Mouse (Mus musculus): ENCODE data around the gene Adcy5. TPM values are rescaled to one million over a fixed set of nuclear protein-coding genes. Genes with fewer than 3 reads are reported as not detected.

Gene Adcy5
- polyA plus RNA-seq, 1 experiment from 2014 or later, result 9.2 TPM

DNA sequence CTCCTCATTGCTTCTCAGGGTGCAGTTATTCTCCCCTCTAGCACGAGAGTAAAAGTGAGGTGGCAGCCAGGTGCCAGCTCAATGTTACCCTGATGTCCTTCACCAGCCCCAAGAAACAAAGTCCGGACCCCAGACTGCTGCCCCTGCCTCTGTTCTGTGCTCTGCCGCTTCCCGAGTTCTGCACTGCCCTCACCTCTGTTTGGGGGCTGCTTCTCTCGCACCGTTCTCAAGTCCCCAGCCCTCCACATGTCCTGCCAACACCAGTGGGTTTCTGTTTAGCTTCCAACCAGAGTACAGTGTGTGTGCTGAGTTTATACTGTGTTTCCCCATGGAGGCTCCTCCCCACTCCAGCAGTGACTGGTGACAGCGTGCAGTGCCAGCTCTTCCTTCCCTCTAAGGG, 150.5 kb downstream of the Adcy5 start:
- H3K4me1 ChIP-seq (replicated peaks), result peaks cover 13% of the 10 kb centered on the region
- no peaks in the 10 kb centered on the region for H3K9me3 ChIP-seq (replicated peaks)
- ATAC-seq (replicated peaks; ENCODE audit: insufficient number of reproducible peaks, insufficient read depth, low FRiP score, low read depth), result no peak
- no peak overlapping the region for H3K4me3 ChIP-seq
- H3K36me3 ChIP-seq, result peaks cover 30% of the 10 kb centered on the region
- no peak overlapping the region for H3K4me2 ChIP-seq
- no peak overlapping the region for H3K27ac ChIP-seq
- 80% methylated on average over 7 of the region's 7 CpGs for WGBS
- no peak overlapping the region for H3K9ac ChIP-seq
- no peaks in the 10 kb centered on the region for H3K27me3 ChIP-seq

DNA sequence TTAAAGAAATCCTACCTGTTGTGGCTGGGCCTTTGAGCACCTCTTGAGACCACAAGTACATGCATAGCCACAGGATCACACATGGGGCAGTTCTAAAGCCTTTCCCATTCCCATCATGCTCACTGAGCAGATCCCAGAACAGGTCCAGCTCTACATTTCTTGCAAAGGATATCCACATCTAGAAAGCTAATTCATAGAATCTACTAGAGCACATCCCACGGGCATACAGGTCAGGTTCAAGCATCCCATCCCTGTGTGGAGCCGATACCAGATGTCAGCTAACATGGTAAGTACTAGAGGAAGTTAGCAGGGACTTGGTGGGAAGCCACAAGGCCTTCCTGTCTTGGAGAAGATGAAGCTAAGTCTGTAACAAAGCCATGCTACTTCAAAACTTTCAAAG, 152.0 kb downstream of the Adcy5 start:
- Histone ChIP-seq H3K27ac (no peak overlapping the region), H3K4me1 (replicated peaks) (peaks cover 20% of the 10 kb centered on the region), H3K9me3 (replicated peaks) (no peaks in the 10 kb centered on the region), H3K4me3 (no peak overlapping the region), H3K27me3 (no peaks in the 10 kb centered on the region), H3K4me2 (no peak overlapping the region), H3K36me3 (peaks cover 27% of the 10 kb centered on the region), H3K9ac (no peak overlapping the region)
- ATAC-seq (replicated peaks; ENCODE audit: insufficient number of reproducible peaks, insufficient read depth, low FRiP score, low read depth), result no peak
- WGBS, result 88% methylated on average over 2 of the region's 2 CpGs

DNA sequence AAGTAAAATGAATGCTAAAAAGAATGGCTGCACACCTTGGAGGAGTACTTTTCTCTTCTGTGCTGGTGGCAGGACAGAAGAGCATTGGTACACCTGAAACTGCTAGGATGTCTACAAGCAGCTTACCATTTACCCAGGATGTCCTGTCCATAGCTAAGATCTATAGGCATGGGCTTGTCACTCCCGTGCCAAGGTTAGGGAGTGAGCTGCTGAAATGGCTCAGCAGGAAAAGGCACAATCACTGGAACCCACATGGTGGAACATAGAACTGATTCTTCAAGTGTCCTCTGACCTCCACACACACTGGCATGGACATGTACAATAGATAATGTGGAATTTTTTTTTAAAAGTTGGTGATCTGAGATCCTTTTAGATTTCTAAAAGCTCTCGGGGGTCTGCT, 152.7 kb downstream of the Adcy5 start:
- WGBS, result 71% methylated on average over 2 of the region's 2 CpGs
- Histone ChIP-seq H3K4me3 (no peak overlapping the region), H3K9ac (no peak overlapping the region), H3K9me3 (replicated peaks) (no peaks in the 10 kb centered on the region), H3K4me2 (no peak overlapping the region), H3K4me1 (replicated peaks) (peaks cover 23% of the 10 kb centered on the region), H3K27ac (no peak overlapping the region), H3K36me3 (peaks cover 25% of the 10 kb centered on the region), H3K27me3 (no peaks in the 10 kb centered on the region)
- no peak for ATAC-seq (replicated peaks; ENCODE audit: insufficient number of reproducible peaks, insufficient read depth, low FRiP score, low read depth)

DNA sequence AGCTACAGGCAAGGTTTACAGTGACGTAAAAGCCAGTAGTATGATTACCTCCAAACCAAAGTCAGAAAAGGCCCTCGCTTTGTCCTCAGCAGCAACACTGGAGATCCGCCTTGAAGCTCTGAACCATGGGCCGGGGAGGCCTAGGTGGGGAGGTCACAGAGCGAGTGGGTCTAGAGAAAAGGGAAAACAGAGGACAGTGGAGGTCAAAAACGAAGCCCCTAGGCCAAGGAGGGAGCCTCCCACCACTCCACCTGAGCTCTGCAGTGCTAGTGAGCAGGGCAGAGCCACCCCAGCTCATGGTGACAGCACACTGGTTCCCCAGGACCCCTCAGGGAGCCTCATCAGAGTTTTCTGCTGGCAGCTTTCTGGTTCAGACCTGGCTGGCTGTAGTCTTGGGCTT, 153.3 kb downstream of the Adcy5 start:
- Histone ChIP-seq H3K4me1 (replicated peaks) (peaks cover 23% of the 10 kb centered on the region), H3K9ac (no peak overlapping the region), H3K9me3 (replicated peaks) (no peaks in the 10 kb centered on the region), H3K4me2 (no peak overlapping the region), H3K27me3 (no peaks in the 10 kb centered on the region), H3K36me3 (peaks cover 21% of the 10 kb centered on the region), H3K27ac (peak overlapping the region; percentile 68), H3K4me3 (no peak overlapping the region)
- 79% methylated on average over 6 of the region's 6 CpGs for WGBS
- ATAC-seq (replicated peaks; ENCODE audit: insufficient number of reproducible peaks, insufficient read depth, low FRiP score, low read depth), result no peak

DNA sequence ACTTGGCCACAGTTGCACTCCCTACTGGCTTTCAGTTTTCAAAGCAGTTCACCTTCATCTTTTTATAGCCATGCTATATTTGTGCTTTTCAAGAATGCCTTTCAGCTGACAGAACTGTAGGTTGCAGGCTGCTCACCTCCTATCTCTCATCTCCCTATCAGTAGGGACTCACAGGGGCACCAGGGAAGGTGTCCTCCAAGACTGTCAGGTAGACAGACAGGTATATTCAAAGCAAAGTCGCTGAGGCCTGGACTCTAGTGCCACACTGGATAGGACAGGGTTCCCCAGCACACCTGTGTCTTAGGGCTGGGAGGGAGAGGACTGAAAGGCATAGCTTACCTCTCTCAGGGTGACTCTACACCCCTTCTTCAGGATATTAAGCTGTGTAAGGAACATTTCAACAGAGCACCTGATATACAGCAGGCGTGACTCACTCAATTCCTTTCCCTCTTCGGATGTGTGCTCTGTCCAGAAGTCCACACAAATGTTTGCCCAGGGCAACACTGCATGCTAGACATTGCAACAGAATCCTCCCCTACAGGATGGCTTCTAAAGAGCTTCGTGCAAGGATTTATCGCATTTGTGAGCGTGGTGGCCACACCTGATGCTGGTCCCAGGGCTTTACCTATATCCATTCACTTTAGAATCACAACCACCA, 153.9 kb downstream of the Adcy5 start:
- H3K9me3 ChIP-seq (replicated peaks), result no peaks in the 10 kb centered on the region
- H3K27ac ChIP-seq, result peak overlapping the region; percentile 68
- WGBS, result 83% methylated on average over 6 of the region's 6 CpGs
- peaks cover 19% of the 10 kb centered on the region for H3K36me3 ChIP-seq
- no peak for ATAC-seq (replicated peaks; ENCODE audit: insufficient number of reproducible peaks, insufficient read depth, low FRiP score, low read depth)
- H3K4me1 ChIP-seq (replicated peaks), result peaks cover 23% of the 10 kb centered on the region
- H3K4me2 ChIP-seq, result no peak overlapping the region
- H3K27me3 ChIP-seq, result no peaks in the 10 kb centered on the region
- no peak overlapping the region for H3K9ac ChIP-seq
- no peak overlapping the region for H3K4me3 ChIP-seq

DNA sequence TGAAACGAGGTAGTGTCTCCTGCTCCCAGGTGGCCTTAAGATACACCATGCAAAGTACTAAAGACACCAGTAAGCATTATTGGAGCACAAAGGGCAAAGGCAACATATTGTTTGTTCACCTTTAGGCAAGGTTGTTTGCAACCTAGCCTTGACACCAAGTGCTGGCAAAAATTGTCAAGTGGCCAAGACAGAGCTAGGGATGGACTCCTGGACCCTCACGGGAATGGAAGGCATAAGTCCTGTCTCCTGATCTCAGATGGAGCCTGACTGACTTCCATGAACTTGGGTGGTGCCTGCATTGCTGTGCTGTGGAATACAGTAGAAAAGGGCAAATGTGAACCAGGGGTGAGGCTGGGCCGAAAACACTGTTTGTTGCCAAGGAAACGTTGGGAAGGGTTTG, 155.0 kb downstream of the Adcy5 start:
- no peaks in the 10 kb centered on the region for H3K27me3 ChIP-seq
- no peak overlapping the region for H3K4me2 ChIP-seq
- no peak overlapping the region for H3K4me3 ChIP-seq
- peaks cover 23% of the 10 kb centered on the region for H3K4me1 ChIP-seq (replicated peaks)
- no peaks in the 10 kb centered on the region for H3K9me3 ChIP-seq (replicated peaks)
- H3K36me3 ChIP-seq, result peaks cover 15% of the 10 kb centered on the region
- WGBS, result 84% methylated on average over 4 of the region's 4 CpGs
- no peak overlapping the region for H3K27ac ChIP-seq
- H3K9ac ChIP-seq, result no peak overlapping the region
- ATAC-seq (replicated peaks; ENCODE audit: insufficient number of reproducible peaks, insufficient read depth, low FRiP score, low read depth), result no peak

DNA sequence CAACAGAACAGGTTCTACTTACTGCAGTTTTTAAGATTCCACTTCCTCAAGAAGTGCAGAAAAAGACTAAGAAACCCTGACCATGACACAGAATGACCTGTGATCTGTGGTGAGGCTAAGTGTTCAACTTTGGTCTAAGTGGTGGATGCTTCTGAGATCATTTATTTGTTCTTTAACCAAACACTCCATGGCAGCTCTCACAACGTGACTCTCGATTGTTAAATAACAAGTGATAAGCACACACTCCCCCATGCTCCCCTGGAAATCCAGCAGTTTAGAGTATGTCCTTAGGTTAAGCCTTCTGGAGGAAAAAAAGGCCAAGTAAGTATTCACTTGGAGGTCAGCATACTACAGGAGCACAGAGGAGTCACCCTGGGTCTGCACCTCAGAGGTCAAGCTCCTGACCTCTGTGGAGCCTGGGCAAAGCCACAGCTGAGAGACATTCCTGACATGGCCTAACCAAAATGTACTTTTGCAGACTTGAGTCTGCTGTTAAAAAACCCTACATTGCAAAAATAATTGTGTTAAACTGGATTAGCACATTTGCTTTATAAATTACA, 156.0 kb downstream of the Adcy5 start:
- WGBS, result 24% methylated on average over 2 of the region's 2 CpGs

DNA sequence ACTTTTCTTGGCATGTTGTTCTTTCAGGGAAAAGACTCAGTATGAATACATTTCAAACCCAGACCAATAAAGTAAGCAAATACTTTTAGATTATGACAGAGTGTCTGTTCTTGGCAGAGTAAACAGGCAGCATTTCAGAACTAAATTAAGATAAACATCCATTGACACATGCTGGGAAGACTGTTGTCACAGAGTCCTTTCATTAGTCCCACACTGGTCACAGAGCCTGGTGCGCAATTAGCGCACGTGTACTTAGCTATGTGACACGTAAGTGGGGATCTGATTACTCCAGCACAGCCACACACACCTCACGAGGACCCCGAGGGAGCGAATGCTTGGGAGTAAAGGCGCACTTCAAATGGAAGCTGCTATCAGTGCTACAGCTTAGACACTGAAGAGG, 156.9 kb downstream of the Adcy5 start:
- no peaks in the 10 kb centered on the region for H3K9me3 ChIP-seq (replicated peaks)
- H3K4me1 ChIP-seq (replicated peaks), result peaks cover 23% of the 10 kb centered on the region
- no peak overlapping the region for H3K4me2 ChIP-seq
- peaks cover 10% of the 10 kb centered on the region for H3K36me3 ChIP-seq
- H3K27me3 ChIP-seq, result no peaks in the 10 kb centered on the region
- 45% methylated on average over 8 of the region's 8 CpGs for WGBS
- H3K4me3 ChIP-seq, result no peak overlapping the region
- H3K9ac ChIP-seq, result no peak overlapping the region
- no peak for ATAC-seq (replicated peaks; ENCODE audit: insufficient number of reproducible peaks, insufficient read depth, low FRiP score, low read depth)
- no peak overlapping the region for H3K27ac ChIP-seq

More for the DNA sequence above, 156.0 kb downstream of the Adcy5 start:
- Histone ChIP-seq H3K27ac (no peak overlapping the region), H3K9me3 (replicated peaks) (no peaks in the 10 kb centered on the region), H3K4me2 (no peak overlapping the region), H3K9ac (no peak overlapping the region), H3K36me3 (peaks cover 10% of the 10 kb centered on the region), H3K27me3 (no peaks in the 10 kb centered on the region), H3K4me1 (replicated peaks) (peaks cover 23% of the 10 kb centered on the region), H3K4me3 (no peak overlapping the region)
- ATAC-seq (replicated peaks; ENCODE audit: insufficient number of reproducible peaks, insufficient read depth, low FRiP score, low read depth), result no peak

DNA sequence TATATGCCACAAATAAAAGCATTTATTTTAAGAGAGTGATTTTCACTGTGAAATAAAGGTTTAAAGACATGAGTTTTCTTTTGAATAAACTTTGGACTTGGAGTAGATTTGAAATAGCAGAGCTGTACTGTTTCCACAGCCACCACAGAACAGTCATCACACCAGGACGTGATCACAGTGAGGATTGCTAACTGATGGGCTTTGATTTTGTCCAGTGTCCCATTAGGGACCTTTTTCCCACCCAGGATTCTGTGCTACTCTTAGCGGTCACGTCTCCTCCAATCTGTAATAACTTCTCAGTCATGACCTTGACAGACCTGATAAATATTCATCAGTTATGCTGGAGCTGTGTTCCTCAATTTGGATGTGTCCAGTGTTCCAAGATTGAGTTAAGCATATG, 160.8 kb downstream of the Adcy5 start:
- H3K4me3 ChIP-seq, result no peak overlapping the region
- peaks cover 10% of the 10 kb centered on the region for H3K36me3 ChIP-seq
- WGBS, result 29% methylated on average over 3 of the region's 3 CpGs
- no peak overlapping the region for H3K27ac ChIP-seq
- no peaks in the 10 kb centered on the region for H3K9me3 ChIP-seq (replicated peaks)
- ATAC-seq (replicated peaks; ENCODE audit: insufficient number of reproducible peaks, insufficient read depth, low FRiP score, low read depth), result no peak
- no peak overlapping the region for H3K9ac ChIP-seq
- H3K4me2 ChIP-seq, result no peak overlapping the region
- peaks cover 11% of the 10 kb centered on the region for H3K4me1 ChIP-seq (replicated peaks)
- H3K27me3 ChIP-seq, result no peaks in the 10 kb centered on the region

DNA sequence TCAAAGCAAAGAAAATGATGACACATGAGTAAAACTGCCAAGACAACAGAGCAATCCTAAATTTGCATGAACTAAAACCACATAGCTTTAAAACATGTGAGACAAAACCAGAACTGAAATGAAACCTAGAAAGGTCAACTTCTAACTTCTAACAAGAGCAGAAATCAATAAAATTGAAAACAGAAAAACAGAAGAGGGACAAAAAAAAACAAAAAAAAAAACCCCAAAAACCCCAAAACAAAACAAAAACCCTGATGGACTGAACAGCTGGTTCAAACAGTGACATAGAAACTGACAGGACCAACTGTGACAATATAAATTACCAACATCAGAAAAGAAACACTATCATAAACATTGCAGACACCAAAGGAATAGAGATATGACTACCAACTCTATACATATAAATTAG, 162.2 kb downstream of the Adcy5 start:
- ATAC-seq (replicated peaks; ENCODE audit: insufficient number of reproducible peaks, insufficient read depth, low FRiP score, low read depth), result no peak
- Histone ChIP-seq H3K4me3 (no peak overlapping the region), H3K9me3 (replicated peaks) (no peaks in the 10 kb centered on the region), H3K4me1 (replicated peaks) (peaks cover 3% of the 10 kb centered on the region), H3K27me3 (no peaks in the 10 kb centered on the region), H3K9ac (no peak overlapping the region), H3K4me2 (no peak overlapping the region), H3K36me3 (peaks cover 10% of the 10 kb centered on the region), H3K27ac (no peak overlapping the region)

DNA sequence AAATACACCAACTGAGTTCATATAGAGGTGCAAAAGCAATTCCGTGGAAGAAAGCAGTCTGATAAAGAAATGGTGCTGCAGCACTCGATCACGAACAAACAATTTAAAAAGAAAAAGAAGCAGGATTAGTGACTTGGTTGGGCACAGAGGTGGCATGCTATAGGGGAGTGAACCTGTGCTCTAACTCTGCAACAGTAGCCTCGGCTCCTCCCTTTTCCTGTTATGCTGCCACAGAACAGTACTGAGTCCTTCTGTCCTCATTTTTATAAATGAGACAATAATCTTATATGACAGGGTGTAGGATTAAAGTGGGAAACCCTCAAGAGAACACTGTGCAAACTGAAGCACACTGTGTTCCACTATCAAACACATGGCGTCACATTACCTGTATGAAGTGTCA, 162.8 kb downstream of the Adcy5 start:
- Histone ChIP-seq H3K9ac (no peak overlapping the region), H3K9me3 (replicated peaks) (no peaks in the 10 kb centered on the region), H3K27ac (no peak overlapping the region), H3K4me1 (replicated peaks) (peaks cover 3% of the 10 kb centered on the region; the same call in 1 of the 2 replicates), H3K27me3 (no peaks in the 10 kb centered on the region), H3K4me2 (no peak overlapping the region), H3K36me3 (peaks cover 10% of the 10 kb centered on the region), H3K4me3 (no peak overlapping the region)
- no peak for ATAC-seq (replicated peaks; ENCODE audit: insufficient number of reproducible peaks, insufficient read depth, low FRiP score, low read depth)
- 78% methylated on average over 5 of the region's 5 CpGs for WGBS

DNA sequence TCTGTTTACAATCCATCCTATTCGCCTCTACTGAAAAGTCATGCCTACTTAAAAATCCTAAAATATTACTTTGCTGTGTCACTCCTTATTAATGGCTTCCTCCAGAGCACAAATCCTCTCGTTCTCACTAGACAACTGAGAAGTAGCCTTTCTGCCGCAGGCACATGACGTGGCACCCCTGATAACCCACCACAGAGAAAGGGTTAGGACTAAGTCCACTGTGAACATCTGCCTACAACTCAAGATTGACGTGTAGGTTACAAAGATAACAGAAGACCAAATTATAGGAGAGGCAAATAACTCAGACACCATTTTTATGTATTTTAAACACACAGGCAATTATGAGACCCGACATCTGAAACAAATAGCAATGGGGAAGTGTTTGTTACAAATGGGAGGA, 163.7 kb downstream of the Adcy5 start:
- Histone ChIP-seq H3K27me3 (no peaks in the 10 kb centered on the region), H3K27ac (no peak overlapping the region), H3K4me1 (replicated peaks) (peaks cover 3% of the 10 kb centered on the region; the same call in 1 of the 2 replicates)

More for the DNA sequence above, 163.7 kb downstream of the Adcy5 start:
- ATAC-seq (replicated peaks; ENCODE audit: insufficient number of reproducible peaks, insufficient read depth, low FRiP score, low read depth), result no peak
- Histone ChIP-seq H3K4me2 (no peak overlapping the region), H3K36me3 (peaks cover 5% of the 10 kb centered on the region), H3K9me3 (replicated peaks) (no peaks in the 10 kb centered on the region), H3K4me3 (no peak overlapping the region), H3K9ac (no peak overlapping the region)
- WGBS, result 69% methylated on average over 6 of the region's 6 CpGs
